Mouse (Mus musculus): ENCODE data around the gene Ak1. TPM values are rescaled to one million over a fixed set of nuclear protein-coding genes. Genes with fewer than 3 reads are reported as not detected.

The Ak1 gene
- polyA plus RNA-seq, 1 experiment from 2014 or later: 1.3 TPM

- Histone ChIP-seq H3K27me3 (ENCODE audit: insufficient read depth, low read length) (no peaks in the 10 kb centered on the region), H3K4me3 (ENCODE audit: low read depth, low read length) (no peak overlapping the region), H3K4me1 (ENCODE audit: insufficient read depth) (peaks cover 10% of the 10 kb centered on the region), H3K9ac (replicated peaks) (no peak overlapping the region), H3K9me3 (ENCODE audit: low read length) (no peaks in the 10 kb centered on the region), H3K36me3 (replicated peaks; ENCODE audit: insufficient read depth, low read length) (0 out of 2 replicates have a peak, but pooled peaks cover 3% of the 10 kb centered on the region), H3K4me2 (ENCODE audit: low read depth, low read length) (no peak overlapping the region), H3K27ac (ENCODE audit: low read depth) (no peak overlapping the region)
- no peak for DNase-seq
- WGBS (ENCODE audit: insufficient replicate concordance): 88% methylated on average over 5 of the region's 5 CpGs
- ATAC-seq: no peak
- TF ChIP-seq EP300 (IDR thresholded peaks at IDR 0.05; ENCODE audit: low read depth): no peak
- no peak for TF ChIP-seq CTCF (IDR thresholded peaks at IDR 0.05; ENCODE audit: low read depth)
Observed at GRCm38 (mm10) chr2:32597699-32598098, 23.9 kb upstream of the Ak1 start.

GRCm38 (mm10) chr2:32598506-32598905 lies 23.1 kb upstream of the Ak1 start:
- Histone ChIP-seq H3K36me3 (replicated peaks; ENCODE audit: insufficient read depth, low read length) (0 out of 2 replicates have a peak, but pooled peaks cover 3% of the 10 kb centered on the region), H3K4me2 (ENCODE audit: low read depth, low read length) (no peak overlapping the region), H3K4me1 (ENCODE audit: insufficient read depth) (peaks cover 10% of the 10 kb centered on the region), H3K27me3 (ENCODE audit: insufficient read depth, low read length) (no peaks in the 10 kb centered on the region), H3K27ac (ENCODE audit: low read depth) (no peak overlapping the region), H3K9ac (replicated peaks) (no peak overlapping the region), H3K4me3 (ENCODE audit: low read depth, low read length) (no peak overlapping the region), H3K9me3 (ENCODE audit: low read length) (no peaks in the 10 kb centered on the region)
- 85% methylated on average over 8 of the region's 8 CpGs for WGBS (ENCODE audit: insufficient replicate concordance)
- DNase-seq (no peak), ATAC-seq (no peak)
- no peak for TF ChIP-seq EP300 (IDR thresholded peaks at IDR 0.05; ENCODE audit: low read depth)
- TF ChIP-seq CTCF (IDR thresholded peaks at IDR 0.05; ENCODE audit: low read depth): no peak

DNA sequence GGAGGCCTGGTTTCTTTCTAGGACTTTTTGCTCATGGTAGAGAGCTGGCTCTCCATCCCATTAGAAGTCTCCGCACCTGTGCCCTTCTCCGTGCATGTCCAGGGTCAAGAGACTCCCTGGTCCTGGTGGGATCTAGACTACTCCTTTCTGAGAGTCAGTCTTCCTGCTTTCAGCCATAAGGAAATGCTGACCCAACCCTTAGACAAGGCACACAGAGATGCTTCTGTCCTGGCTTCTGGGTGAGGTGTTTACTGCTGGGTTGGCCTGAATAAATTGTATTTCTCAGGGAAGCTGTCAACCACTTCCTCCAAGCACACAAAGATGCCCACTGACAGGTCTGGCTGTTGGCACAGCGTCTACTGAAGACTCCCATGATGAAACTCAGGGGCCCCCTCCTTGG lies 22.1 kb upstream of the Ak1 start, which contains the start of gene St6galnac6:
Gene St6galnac6 (plus strand): TSS at position 301 of the 400 bp plus-strand sequence.
- H3K36me3 ChIP-seq (replicated peaks; ENCODE audit: insufficient read depth, low read length): 0 out of 2 replicates have a peak, but pooled peaks cover 3% of the 10 kb centered on the region
- H3K27me3 ChIP-seq (ENCODE audit: insufficient read depth, low read length): no peaks in the 10 kb centered on the region
- H3K4me2 ChIP-seq (ENCODE audit: low read depth, low read length): no peak within 1 kb of the TSS
- TF ChIP-seq EP300 (IDR thresholded peaks at IDR 0.05; ENCODE audit: low read depth) (no peak), CTCF (IDR thresholded peaks at IDR 0.05; ENCODE audit: low read depth) (no peak)
- H3K4me3 ChIP-seq (ENCODE audit: low read depth, low read length): no peak within 1 kb of the TSS
- no peak for DNase-seq
- no peak for ATAC-seq
- H3K4me1 ChIP-seq (ENCODE audit: insufficient read depth): peaks cover 10% of the 10 kb centered on the region
- no peak within 1 kb of the TSS for H3K9ac ChIP-seq (replicated peaks)
- 87% methylated on average over 3 of the region's 3 CpGs for WGBS (ENCODE audit: insufficient replicate concordance)
- H3K27ac ChIP-seq (ENCODE audit: low read depth): no peak within 1 kb of the TSS
- H3K9me3 ChIP-seq (ENCODE audit: low read length): no peaks in the 10 kb centered on the region

- 40% methylated on average over 8 of the region's 8 CpGs for WGBS (ENCODE audit: insufficient replicate concordance)
- no peak for TF ChIP-seq EP300 (IDR thresholded peaks at IDR 0.05; ENCODE audit: low read depth)
- TF ChIP-seq CTCF (IDR thresholded peaks at IDR 0.05; ENCODE audit: low read depth): peak; percentile 72
- Histone ChIP-seq H3K4me3 (ENCODE audit: low read depth, low read length) (no peak overlapping the region), H3K36me3 (replicated peaks; ENCODE audit: insufficient read depth, low read length) (0 out of 2 replicates have a peak, but pooled peaks cover 3% of the 10 kb centered on the region), H3K4me2 (ENCODE audit: low read depth, low read length) (no peak overlapping the region), H3K27ac (ENCODE audit: low read depth) (no peak overlapping the region), H3K27me3 (ENCODE audit: insufficient read depth, low read length) (no peaks in the 10 kb centered on the region), H3K9ac (replicated peaks) (no peak overlapping the region), H3K9me3 (ENCODE audit: low read length) (no peaks in the 10 kb centered on the region), H3K4me1 (ENCODE audit: insufficient read depth) (peaks cover 12% of the 10 kb centered on the region)
- DNase-seq: peak; percentile 73
- ATAC-seq: peak; percentile 69
Observed at GRCm38 (mm10) chr2:32601417-32602065, 20.0 kb upstream of the Ak1 start.

DNA sequence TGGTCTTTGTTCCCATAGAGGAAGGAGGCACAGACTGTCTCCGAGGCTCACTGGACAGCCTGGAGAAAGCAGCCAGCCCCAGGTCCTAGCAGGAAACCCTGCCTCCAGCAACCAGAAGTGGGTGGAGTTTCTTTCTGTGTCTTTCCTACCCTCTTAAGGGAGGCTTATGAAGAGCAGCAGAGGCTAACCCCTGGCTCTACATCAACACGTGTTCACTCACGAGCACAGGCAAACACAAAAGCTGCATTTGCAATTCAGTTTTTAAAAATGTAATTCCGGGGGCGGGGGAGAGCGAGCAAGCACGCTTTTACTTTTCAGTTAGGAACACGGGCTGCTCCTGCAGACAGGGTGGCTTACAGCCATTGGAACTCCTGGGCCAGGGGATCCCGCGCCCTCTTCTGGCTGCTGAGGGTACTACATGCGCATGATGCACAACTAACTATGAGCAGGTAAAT lies 18.9 kb upstream of the Ak1 start:
- TF ChIP-seq CTCF (IDR thresholded peaks at IDR 0.05; ENCODE audit: low read depth): peak; percentile 94
- no peak for TF ChIP-seq EP300 (IDR thresholded peaks at IDR 0.05; ENCODE audit: low read depth)
- Histone ChIP-seq H3K27ac (ENCODE audit: low read depth) (no peak overlapping the region), H3K27me3 (ENCODE audit: insufficient read depth, low read length) (no peaks in the 10 kb centered on the region), H3K4me2 (ENCODE audit: low read depth, low read length) (peak overlapping the region; percentile 73), H3K36me3 (replicated peaks; ENCODE audit: insufficient read depth, low read length) (no peaks in the 10 kb centered on the region), H3K9me3 (ENCODE audit: low read length) (no peaks in the 10 kb centered on the region), H3K4me3 (ENCODE audit: low read depth, low read length) (peak overlapping the region; percentile 36), H3K9ac (replicated peaks) (0 out of 2 replicates have a peak overlapping the region, but pooled peaks have one; percentile 17), H3K4me1 (ENCODE audit: insufficient read depth) (peaks cover 21% of the 10 kb centered on the region)
- WGBS (ENCODE audit: insufficient replicate concordance): under 1% methylated on average over 11 of the region's 11 CpGs
- peak; percentile 35; the same call in 1 of the 2 replicates for ATAC-seq
- DNase-seq: peak; percentile 91

DNA sequence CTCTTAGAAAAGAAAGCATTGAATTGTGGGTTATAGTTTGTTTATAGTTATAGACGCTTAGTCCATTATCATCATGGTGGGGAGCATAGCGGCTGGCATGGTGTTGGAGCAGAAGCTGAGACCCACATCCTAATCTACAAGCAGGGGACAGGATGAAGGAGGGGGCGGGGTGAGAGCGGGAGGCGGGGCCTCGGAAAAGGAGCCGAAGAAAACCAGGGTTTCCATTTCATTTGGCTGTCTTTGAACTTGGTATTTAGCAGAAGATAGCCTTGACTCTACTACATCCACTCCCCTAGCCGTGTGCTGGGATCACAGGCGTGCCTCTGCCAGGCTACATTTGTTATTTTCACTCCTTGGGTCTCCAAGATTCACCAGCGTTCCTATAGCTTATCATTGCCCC lies 16.9 kb upstream of the Ak1 start:
- Histone ChIP-seq H3K27ac (ENCODE audit: low read depth) (no peak overlapping the region), H3K36me3 (replicated peaks; ENCODE audit: insufficient read depth, low read length) (no peaks in the 10 kb centered on the region), H3K4me3 (ENCODE audit: low read depth, low read length) (no peak overlapping the region), H3K4me1 (ENCODE audit: insufficient read depth) (peaks cover 38% of the 10 kb centered on the region), H3K4me2 (ENCODE audit: low read depth, low read length) (no peak overlapping the region), H3K9ac (replicated peaks) (no peak overlapping the region), H3K27me3 (ENCODE audit: insufficient read depth, low read length) (no peaks in the 10 kb centered on the region), H3K9me3 (ENCODE audit: low read length) (no peaks in the 10 kb centered on the region)
- TF ChIP-seq CTCF (IDR thresholded peaks at IDR 0.05; ENCODE audit: low read depth) (no peak), EP300 (IDR thresholded peaks at IDR 0.05; ENCODE audit: low read depth) (no peak)
- ATAC-seq (no peak), DNase-seq (no peak)
- WGBS (ENCODE audit: insufficient replicate concordance): 46% methylated on average over 10 of the region's 10 CpGs
